Mouse (Mus musculus): Measurements from ENCODE around the gene Adprh.
A peak's percentile ranks its signal among the peaks of the same experiment; 100 is the strongest.
"Not testable (repeated sequence)": the region's sequence is repeated elsewhere in the genome, so short reads cannot be mapped to it uniquely, and the experiment has no call there.

Gene Adprh

DNA sequence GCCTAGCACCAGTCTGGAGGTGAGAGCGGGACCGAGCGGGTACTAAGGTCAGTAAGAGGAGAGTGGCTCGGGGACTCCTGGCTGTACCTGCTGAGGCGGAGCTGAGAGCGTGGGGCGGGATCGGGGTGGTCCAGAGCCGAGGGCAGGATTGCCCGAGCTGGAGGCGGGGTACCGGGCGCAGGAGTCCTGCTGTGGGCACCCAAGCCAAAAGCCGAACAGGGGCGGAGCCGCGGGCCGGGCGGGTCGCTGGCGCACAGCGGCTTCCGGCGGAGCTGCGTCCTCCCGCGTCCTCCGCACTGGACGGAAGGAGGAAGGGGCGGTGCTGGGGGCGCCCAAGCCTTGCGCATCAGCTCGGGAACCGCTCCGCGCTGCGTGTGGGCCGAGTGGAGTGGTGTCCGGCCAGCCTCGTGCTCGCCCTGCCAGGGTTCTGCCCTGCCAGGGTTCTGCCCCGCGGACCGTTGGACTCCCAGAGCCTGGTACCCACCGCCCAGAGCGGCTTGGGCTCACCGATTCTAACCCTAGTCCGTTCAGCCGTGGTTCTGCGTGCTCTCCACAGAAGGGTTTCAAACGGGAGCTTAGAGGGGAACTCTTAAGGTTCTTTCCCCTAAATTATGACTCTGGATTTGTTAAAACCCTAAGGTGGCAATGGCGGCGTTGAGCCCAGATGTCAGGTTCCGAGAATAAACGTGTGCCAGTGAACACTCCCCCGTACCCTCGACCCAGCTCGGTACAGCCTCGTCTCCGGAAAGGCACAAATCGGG, at the start of gene Adprh:
TSS of gene Adprh (minus strand) at position 262 of the 761 bp plus-strand sequence.
- DNase-seq (ENCODE audit: low read depth, low spot score): peak; percentile 71

DNA sequence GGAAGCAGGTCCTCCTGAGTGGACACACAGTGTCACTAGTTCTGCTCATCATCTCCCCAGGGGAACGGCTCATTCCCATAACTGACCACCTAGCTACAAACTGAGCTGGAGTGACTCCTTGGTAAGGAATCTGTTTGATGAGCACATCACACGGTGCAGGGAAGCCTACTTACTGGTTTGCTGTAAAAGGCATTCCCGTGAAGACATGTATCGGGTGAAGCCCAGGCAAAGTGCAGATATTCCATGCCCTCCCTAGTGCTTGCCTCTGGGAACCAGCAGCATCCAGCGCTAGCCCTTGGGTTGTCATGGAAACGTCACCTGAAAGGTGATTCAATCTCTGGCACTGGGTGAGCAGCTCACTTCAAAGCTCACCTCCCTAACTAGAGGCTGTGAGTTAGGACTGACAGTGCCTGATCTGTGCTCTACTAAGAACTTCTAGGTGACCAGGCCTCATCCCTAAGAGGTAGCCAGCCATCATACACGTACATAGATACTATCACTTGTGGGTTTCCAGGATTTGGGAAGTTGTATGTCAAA, 44.2 kb upstream of the Adprh start:
- DNase-seq (ENCODE audit: low read depth, low spot score): peak; percentile 30

DNA sequence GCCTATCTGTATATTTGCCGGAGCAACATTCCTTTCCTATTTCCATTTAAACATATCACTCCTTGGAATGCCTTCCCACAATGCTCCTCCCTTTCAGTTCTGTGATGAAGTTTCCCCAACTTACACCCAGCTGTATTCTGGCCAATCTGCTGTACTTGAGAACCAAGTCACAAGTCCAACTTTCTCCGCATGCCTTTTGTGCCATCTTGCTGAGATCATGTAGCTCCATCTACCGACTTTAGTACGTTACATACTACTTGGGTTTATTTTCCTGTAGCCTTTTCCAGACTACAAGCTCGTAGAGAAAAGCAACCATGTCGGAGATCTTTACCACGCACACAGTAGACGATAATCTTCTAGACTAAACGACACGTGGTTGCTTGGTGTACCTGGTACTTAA, 41.4 kb upstream of the Adprh start:
- DNase-seq (ENCODE audit: low read depth, low spot score): no peak

DNA sequence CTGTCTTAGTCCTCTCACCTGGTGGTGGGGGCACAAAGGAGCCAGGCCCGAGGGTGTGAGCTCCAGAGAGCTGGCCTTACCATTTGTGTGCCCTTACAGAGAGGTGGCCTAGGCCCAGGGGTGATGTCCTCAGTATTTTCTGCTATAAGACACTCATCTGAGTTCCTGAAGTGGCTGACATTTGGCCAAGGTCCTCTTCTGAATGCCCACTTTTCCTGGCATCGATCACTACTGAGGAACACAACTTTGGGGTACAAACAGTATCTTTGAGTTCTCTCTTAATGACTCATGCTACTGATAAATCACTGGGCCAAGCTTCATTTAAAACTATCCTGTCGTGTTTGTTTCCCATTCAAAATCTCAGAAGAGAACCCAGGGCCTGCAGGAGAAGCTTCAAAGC, 40.0 kb upstream of the Adprh start:
- DNase-seq (ENCODE audit: low read depth, low spot score): no peak

DNA sequence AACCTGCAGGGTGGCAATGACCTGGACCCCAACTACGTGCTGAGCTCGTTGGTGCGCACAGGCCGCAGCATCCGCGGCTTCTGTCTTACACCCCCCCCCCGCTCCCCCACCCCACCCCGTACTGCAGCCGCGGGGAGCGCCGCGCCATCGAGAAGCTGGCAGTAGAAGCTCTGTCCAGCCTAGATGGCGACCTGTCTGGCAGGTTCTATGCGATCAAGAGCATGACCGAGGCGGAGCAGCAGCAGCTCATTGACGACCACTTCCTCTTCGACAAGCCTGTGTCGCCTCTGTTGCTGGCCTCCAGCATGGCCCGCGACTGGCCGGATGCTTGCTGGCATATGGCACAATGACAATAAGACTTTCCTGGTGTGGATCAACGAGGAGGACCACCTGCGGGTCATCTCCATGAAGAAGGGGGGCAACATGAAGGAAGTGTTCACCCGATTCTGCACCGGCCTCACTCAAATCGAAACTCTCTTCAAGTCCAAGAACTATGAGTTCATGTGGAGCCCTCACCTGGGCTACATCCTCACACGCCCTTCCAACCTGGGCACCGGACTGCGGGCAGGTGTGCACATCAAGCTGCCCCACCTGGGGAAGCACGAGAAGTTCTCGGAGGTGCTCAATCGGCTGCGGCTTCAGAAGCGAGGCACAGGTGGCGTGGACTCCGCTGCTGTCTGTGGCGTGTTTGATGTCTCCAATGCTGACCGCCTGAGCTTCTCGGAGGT, 31.2 kb upstream of the Adprh start:
- DNase-seq (ENCODE audit: low read depth, low spot score): peak; percentile 21

DNA sequence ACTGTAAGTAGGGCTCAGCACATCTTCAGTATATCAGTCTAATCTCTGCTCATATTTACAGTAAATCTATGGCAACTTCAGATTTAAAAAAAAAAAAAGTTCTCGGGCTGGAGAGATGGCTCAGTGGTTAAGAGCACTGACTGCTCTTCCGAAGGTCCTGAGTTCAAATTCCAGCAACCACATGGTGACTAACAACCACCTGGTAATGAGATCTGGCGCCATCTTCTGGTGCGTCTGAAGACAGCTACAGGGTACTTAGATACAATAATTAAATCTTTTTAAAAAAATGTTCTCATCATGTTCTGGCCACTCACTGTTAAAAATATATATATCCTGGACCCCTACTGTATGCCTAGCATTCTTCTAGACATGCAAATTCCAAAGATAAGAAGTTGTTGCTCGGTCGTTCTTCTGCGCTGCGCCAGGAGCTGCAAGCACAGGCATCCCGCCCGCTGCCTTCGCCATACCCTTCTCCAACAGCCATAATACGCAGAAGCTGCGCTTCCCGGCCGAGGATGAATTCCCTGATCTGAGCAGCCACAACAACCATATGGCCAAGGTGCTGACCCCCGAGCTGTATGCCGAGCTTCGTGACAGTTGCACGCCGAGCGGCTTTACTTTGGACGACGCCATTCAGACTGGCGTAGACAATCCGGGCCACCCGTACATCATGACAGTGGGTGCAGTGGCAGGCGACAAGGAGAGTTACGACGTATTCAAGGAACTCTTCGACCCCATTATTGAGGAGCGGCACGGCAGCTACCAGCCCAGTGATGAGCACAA, 30.5 kb upstream of the Adprh start:
- peak; percentile 65 for DNase-seq (ENCODE audit: low read depth, low spot score)

DNA sequence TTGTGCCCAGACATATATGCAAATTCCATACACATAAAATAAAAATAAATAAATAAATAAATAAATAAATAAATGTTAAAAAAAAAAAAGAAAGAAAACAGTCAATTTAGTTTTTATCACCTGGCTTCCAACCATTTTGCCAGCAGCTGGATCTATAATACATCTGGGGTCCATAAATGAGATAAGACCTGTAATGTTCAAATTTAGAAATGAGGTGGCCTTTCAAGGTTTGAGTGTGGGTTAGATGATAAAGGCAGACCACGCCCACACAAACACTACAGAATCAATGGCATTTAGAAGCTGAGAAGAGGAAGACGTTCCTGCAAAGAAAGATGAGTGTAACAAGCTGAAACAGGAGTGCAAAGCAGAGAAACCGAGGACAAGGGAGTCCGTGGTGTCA, 28.8 kb upstream of the Adprh start:
- no peak for DNase-seq (ENCODE audit: low read depth, low spot score)

DNA sequence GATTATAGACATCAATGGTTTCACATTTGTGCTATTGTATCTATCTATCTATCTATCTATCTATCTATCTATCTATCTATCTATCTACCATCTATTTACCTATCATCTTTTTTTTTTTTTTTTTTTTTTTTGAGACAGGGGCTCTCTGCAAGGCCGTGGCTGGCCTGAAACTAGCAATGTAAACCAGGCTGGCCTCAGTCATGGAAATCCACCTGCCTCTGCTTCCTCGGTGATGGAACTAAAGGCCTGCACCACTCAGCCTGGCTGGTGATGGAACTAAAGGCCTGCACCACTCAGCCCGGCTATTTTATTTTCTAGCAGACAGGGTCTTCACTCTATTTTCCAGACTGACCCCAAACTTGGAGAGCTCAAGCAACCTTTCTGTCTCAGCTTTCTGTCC, 25.8 kb upstream of the Adprh start:
- DNase-seq (ENCODE audit: low read depth, low spot score): no peak

DNA sequence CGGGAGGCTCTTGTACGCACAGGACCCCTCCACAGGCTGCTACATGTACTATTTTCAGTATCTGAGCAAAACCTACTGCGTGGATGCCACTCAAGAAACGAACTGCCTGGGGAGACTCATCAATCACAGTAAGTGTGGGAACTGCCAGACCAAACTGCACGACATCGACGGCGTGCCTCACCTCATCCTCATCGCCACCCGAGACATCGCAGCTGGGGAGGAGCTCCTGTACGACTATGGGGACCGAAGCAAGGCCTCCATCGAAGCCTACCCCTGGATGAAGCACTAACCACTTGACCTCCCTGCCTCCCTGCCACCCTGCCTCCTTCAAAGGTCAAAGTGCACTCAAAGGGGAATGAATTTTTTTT, 24.7 kb upstream of the Adprh start:
- DNase-seq (ENCODE audit: low read depth, low spot score): not testable (repeated sequence)

DNA sequence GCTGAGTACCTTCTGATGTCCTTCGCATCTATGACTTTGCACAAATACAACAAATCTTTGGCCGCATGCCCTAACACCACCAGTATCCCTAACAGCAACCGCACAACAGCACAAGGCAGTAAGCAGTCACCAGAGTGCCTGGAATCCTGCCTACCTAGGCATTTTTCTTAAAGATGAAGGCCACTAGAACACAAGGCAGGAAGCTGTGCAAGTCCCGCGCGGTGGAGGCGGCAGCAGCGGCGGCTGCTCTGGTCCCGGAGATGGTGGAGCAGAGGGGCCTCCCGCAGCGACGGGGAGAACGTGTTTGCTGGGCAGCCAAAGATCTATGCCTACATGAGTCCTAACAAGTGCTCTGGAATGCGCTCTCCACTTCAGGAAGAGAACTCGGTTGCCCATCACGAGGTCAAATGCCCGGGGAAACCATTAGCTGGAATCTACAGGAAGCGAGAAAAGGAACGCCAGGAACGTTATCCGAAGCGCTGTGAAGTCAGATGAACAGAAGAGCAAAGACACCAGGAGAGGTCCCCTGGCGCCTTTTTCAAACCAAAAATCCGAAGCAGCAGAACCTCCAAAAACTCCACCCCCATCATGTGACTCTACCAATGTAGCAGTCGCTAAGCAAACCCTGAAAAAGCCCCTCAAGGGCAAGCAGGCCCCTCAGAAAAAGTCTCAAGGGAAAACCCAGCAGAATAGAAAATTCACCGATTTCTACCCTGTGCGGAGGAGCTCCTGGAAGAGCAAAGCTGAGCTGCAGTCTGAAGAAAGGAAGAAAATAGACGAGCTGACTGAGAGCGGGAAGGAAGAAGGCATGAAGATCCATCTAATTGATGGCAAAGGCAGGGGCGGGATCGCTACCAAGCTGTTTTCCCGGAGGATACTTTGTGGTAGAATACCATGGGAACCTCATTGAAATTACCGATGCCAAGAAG, 24.1 kb upstream of the Adprh start:
- DNase-seq (ENCODE audit: low read depth, low spot score): peak; percentile 67

DNA sequence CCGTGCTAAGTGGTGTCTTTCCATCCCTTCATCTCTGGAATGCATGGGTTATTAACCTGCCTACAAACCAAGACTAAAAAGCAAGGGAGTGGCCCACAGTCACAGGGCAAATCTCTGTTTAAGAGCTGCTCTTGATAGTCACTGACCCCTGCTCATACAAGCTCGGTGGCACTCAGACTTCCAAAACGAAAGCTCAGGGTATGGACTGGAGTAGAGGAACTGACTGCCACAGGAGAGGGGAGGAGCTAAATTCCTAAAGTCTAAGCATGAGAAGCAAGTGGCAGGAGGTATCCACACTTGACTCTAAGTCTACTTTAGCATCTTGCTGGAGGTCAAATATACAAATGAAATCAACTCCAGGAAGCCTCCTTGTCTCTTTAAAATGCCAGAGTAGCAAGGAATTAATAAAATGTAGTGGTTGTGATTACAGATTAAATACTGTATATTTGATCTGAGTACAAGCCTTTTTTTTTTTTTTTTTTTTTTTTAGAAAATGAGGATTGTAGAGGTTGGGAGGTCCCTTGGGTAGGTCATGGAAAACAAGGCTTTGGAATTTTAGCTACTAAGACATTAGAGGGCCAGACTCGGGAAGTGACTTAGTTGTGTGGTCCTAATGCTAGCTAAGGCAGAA, 23.3 kb upstream of the Adprh start:
- DNase-seq (ENCODE audit: low read depth, low spot score): peak; percentile 47

DNA sequence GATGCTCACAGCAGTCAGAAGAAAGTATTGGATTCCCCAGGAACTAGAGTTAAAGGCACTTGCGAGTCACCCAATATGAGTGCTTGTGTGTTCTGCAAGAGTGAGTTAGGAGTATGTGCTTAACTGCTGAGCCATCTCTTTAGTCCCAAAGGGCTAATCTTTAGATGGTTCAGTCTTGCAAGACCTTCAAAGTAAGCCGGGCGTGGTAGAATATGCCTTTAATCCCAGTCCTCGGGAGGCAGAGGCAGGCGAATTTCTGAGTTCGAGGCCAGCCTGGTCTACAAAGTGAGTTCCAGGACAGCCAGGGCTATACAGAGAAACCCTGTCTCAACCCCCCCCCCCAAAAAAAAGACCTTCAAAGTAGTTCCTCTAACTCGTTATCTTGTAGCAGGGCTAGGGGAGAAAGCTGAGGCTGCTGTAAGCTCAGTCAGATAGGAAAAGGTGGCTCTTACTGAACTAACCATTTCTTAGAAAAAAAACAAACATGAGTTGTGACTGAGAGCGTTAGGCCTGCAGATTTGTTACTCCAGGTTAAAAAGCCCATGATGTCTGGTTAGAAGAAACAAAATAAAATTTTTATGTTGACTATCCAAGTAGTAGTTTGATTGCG, 22.3 kb upstream of the Adprh start:
- no peak for DNase-seq (ENCODE audit: low read depth, low spot score)

DNA sequence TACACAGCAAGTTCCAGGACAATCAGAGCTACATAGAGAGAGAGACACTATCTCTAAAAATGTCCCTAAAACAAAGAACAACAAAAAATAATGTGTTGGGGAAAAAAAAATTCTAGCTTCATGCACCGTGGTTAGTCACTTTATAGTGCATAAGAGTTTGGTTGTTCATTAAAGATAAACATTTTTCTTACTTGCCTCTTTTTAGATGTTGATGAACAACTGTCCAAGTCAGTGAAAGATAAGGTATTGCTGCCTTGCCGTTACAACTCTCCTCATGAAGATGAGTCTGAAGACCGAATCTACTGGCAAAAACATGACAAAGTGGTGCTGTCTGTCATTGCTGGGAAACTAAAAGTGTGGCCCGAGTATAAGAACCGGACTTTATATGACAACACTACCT, 21.2 kb upstream of the Adprh start:
- DNase-seq (ENCODE audit: low read depth, low spot score): no peak

DNA sequence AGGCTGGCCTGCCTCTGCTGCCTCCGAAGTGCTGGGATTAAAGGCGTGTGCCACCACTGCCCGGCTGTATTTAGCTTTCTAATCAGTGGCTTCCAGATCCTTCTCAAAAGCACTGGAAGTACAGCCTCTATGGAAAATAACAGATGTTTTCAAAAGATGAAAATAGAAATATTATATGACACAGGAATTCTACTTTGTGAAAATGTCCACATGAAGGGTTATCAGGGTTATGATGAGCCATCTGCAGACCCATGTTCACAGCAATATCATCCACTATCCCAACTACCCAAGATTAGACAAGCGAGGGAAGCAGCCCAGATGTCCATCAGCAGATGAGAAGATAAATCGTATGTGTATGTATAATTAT, 20.0 kb upstream of the Adprh start:
- no peak for DNase-seq (ENCODE audit: low read depth, low spot score)

DNA sequence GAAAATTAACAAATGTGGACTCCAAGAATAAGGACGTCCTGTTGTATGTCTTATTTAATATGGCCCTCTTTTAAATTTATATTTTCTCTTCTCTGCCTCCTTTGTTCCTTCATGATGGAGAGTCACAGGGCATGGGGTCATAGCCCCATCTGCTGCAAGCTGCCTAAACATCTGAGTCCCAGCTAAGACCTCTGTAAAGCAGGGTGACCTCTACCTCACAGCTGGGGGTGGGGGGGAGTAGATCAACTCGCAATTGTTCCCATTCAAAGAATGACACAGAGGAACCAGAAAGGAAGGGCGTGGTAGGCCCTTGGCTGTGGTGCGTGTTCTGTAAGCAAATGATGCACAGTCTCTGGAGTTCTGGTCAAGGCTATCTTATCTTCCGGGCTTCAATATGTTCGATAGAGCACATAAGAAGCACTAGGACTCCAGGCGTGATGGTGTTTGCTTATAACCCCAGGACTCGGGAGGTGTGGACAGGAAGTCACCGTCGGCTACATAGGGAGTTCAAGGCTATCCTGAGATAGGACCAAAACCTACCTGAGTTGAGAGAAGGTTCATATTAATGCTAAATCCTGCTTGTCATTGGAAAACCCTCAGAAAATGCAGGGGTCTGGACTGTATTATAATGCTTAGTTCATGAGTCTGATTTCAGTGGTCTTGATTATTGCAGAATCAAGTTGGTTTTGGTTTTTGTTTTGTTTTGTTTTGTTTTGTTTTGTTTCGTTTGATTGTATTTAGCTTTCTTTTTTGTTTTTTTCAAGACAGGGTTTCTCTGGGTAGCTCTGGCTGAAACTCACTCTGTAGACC, 19.4 kb upstream of the Adprh start:
- peak; percentile 96 for DNase-seq (ENCODE audit: low read depth, low spot score)

DNA sequence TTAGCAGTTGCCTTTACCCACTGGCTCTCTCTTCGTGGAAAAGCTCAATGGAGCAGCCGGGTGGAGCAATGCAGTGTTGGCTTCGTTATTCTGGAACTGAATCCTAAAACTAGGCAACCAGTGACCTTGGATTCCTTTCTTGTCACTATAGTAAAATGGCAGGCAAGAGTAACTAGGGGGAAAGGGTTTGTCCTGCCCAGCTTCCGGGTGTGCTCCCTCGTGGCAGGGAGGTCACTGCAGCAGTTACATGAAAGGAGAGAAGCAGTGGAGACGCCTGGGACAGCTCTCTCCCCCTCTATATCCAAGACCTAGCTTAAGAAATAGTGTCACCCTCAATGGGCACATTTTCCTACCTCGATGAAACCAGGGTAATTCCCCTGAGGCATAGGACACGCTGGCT, 16.9 kb upstream of the Adprh start:
- no peak for DNase-seq (ENCODE audit: low read depth, low spot score)

DNA sequence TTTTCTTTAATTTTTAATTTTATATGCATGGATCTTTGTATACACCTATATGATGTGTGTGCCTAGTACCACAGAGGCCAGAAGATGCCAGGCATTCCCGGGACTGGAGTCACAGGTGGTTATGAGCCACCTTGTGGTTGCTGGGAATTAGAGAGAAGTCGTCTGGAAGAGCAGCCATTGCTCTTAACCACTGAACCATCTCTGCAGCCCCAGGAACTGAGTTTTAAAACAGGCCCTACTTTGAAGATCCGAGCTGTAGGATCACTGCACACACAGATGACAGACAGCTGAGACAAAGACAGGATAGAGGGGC, 16.2 kb upstream of the Adprh start:
- DNase-seq (ENCODE audit: low read depth, low spot score): peak; percentile 44

DNA sequence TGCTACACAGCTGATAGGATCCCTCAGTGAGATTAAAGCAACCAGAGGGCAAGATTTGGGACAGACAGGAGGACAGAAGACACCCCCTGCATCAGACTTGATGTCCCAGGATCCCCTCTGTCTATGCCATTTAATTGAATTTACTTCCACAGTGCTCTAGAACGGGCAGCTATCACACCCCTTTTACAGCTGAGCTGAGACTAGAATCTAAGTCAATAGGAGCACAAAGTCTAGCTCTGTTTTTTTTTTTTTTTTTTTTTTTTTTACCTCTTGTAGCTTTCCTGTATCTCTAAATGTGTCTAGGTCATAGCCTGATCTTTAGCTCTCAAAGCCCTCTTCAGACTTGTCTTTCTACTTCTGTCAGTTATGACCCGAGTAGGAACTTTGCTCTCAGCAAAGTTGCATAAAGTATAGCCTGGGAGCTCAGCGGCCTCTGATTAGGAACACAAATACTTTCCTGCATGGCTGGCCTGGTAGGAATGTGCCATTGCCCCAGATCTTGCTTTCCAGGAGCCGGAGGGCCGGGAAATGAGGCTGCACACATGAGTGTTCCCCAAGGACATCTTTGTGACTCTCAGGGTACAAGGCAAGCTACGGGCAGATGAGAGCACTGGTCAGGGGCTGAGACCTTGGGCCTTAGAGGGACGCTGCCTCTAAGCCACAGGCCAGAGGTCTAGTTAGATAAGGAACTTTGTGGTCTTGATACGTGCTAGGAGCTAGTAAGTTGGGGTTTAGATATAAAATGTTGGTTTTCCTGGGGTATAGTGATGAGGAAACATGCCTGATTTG, 15.6 kb upstream of the Adprh start:
- no peak for DNase-seq (ENCODE audit: low read depth, low spot score)
